11 mouse cellular contexts compared by ENCODE assay signal in genomic region chr2:132688611-132689021, GRCm38 (mm10). TPM values are rescaled to one million over a fixed set of nuclear protein-coding genes. Genes with fewer than 3 reads are reported as not detected.
DNase-seq lines count a peak whose midpoint lies in the region; ATAC-seq and TF ChIP-seq lines count a peak whose summit lies in the region.
"Had no signal": no experiment of that assay in that cellular context is flagged by ENCODE, and none has a peak within 500 bp of the region (broad histone marks: within the 10 kb centered on the region; RNA-seq: fewer than 3 reads in every experiment).

No protein-coding gene starts in this region.

- TF ChIP-seq CTCF in heart, adult 2 months (IDR thresholded peaks at IDR 0.05) = no peak
- TF ChIP-seq CTCF in thymus, adult 2 months (IDR thresholded peaks at IDR 0.05; ENCODE audit: borderline replicate concordance, control insufficient read depth, extremely low read depth, insufficient read depth, low read length, poor library complexity) = no peak

- H3K27ac ChIP-seq in heart, adult 2 months = peak overlapping the region; percentile 83
- H3K27ac ChIP-seq in heart, embryonic 11.5 days (ENCODE audit: low read depth, low read length) = no peak overlapping the region
- peak overlapping the region; percentile 81 for H3K27ac ChIP-seq in thymus, adult 2 months (ENCODE audit: control insufficient read depth, insufficient read depth, low read length)

- H3K4me1 ChIP-seq in heart, adult 2 months (ENCODE audit: control insufficient read depth, insufficient read depth, low read length) = peaks cover 3% of the 10 kb centered on the region
- H3K4me1 ChIP-seq in heart, embryonic 11.5 days (ENCODE audit: control insufficient read depth, insufficient read depth, low read length) = peaks cover 7% of the 10 kb centered on the region
- peaks cover 22% of the 10 kb centered on the region for H3K4me1 ChIP-seq in thymus, adult 2 months (replicated peaks; ENCODE audit: control insufficient read depth, insufficient read depth, low read length)

- H3K4me3 ChIP-seq in heart, adult 2 months = no peak overlapping the region
- no peak overlapping the region for H3K4me3 ChIP-seq in heart, embryonic 11.5 days (ENCODE audit: low read depth, low read length)
- H3K4me3 ChIP-seq in thymus, adult 2 months (ENCODE audit: control insufficient read depth, insufficient read depth, low read length) = no peak overlapping the region

- peaks cover 9% of the 10 kb centered on the region for H3K36me3 ChIP-seq in heart, adult 2 months (ENCODE audit: control insufficient read depth, insufficient read depth, low read length)
- H3K36me3 ChIP-seq in heart, embryonic 11.5 days (ENCODE audit: control insufficient read depth, insufficient read depth, low read length) = no peaks in the 10 kb centered on the region
- no peaks in the 10 kb centered on the region for H3K36me3 ChIP-seq in thymus, adult 2 months (ENCODE audit: control insufficient read depth, insufficient read depth, low read length)

- no peak overlapping the region for H3K4me2 ChIP-seq in heart, embryonic 11.5 days

- peak overlapping the region; percentile 43 for H3K9ac ChIP-seq in heart, adult 2 months (ENCODE audit: low read depth, low read length)
- no peak overlapping the region for H3K9ac ChIP-seq in heart, embryonic 11.5 days (ENCODE audit: low read depth, low read length)

- H3K79me2 ChIP-seq in heart, adult 2 months (replicated peaks; ENCODE audit: control insufficient read depth, insufficient read depth, low read length) = no peaks in the 10 kb centered on the region

- no peaks in the 10 kb centered on the region for H3K9me3 ChIP-seq in heart, embryonic 11.5 days (replicated peaks; ENCODE audit: control insufficient read depth, low read length)

- WGBS in heart, adult 2 months = 60% methylated on average over 7 of the region's 7 CpGs
- WGBS in heart, embryonic 11.5 days (ENCODE audit: insufficient replicate concordance) = 77% methylated on average over 7 of the region's 7 CpGs
- WGBS in thymus, adult 2 months = 31% methylated on average over 7 of the region's 7 CpGs

- no peak for TF ChIP-seq EP300 in heart, adult 2 months (IDR thresholded peaks at IDR 0.05; ENCODE audit: insufficient read depth, low read depth, low read length)

- no peak for DNase-seq in heart, adult 2 months
- no peak for DNase-seq in thymus, adult 2 months
- DNase-seq in thymus, postnatal 36 days = no peak
- DNase-seq in left cerebral cortex, postnatal 14 days (ENCODE audit: low spot score in 2 of 2) = peak; percentile 32 to 69
- DNase-seq in telencephalon, adult 2 months (ENCODE audit: low read depth, low spot score) = peak; percentile 60
- no peak for DNase-seq in natural killer cell, adult 2 months (ENCODE audit: low spot score in 2 of 2)
- DNase-seq in gastrocnemius, postnatal 25 days = no peak
- DNase-seq: cerebellum, adult 2 months; kidney, adult 9 months; thymus, postnatal 14 days had no signal

- no peak for ATAC-seq in heart, embryonic 11.5 days (replicated peaks; ENCODE audit: insufficient number of reproducible peaks, low FRiP score, low TSS enrichment)

- intact Hi-C loops in heart, adult 2 months (cut with DNase I) = loop anchor here (5.0 kb wide), 2 partner anchors 129 to 436 kb away; partner anchors contain the start of genes Mcm8, Pcna and Trmt6
- intact Hi-C loops in left cerebral cortex, postnatal 14 days (cut with DNase I) = loop anchor here (2.0 to 5.0 kb wide), 2 partner anchors 82 to 111 kb away; no protein-coding TSS in a partner anchor

- H3K27me3 ChIP-seq in heart, adult 2 months (ENCODE audit: control insufficient read depth, insufficient read depth, low read length) = no peaks in the 10 kb centered on the region
- no peaks in the 10 kb centered on the region for H3K27me3 ChIP-seq in heart, embryonic 11.5 days (ENCODE audit: control insufficient read depth, insufficient read depth, low read length)
- no peaks in the 10 kb centered on the region for H3K27me3 ChIP-seq in thymus, adult 2 months (ENCODE audit: control insufficient read depth, insufficient read depth, low read length)

- TF ChIP-seq POLR2A in heart, adult 2 months (IDR thresholded peaks at IDR 0.05; ENCODE audit: insufficient read depth, low read depth, low read length) = no peak
- TF ChIP-seq POLR2A in thymus, adult 2 months (IDR thresholded peaks at IDR 0.05; ENCODE audit: control insufficient read depth, extremely low read depth, insufficient read depth, low read length, poor library complexity) = no peak

RNA-seq across cellular contexts. Expression of gene Shld1, which starts 1.9 kb away (rescaled TPM):
- 10 to 100 TPM; 34.8 to 57.6 TPM for total RNA-seq in heart, adult 2 months (2021)
- polyA plus RNA-seq in heart, adult 2 months (2012; rRNA removed) = 37.8 and 50.5 TPM in 2 replicates
- polyA plus RNA-seq in heart, embryonic 11.5 days (2014; fragmentation: Nextera tagmentation; extraction: Ambion mirVana) = 15.3 and 18.0 TPM in 2 replicates
- polyA plus RNA-seq in thymus, adult 2 months (2012; rRNA removed) = 13.1 and 20.8 TPM in 2 replicates
- 1 to 10 TPM; 7.3 to 9.8 TPM for total RNA-seq in left cerebral cortex, postnatal 14 days (2021)
- total RNA-seq in gastrocnemius, postnatal 25 days (2021) = 1 to 10 TPM; 5.0 TPM

Comparison
In these comparisons a context has a peak if more than half of its experiments do, and no peak if none do; other contexts are left out.
1. DNase-seq: peak in left cerebral cortex, postnatal 14 days (2 of 2) and telencephalon, adult 2 months (single experiment); none in heart, adult 2 months (0 of 2), thymus, adult 2 months (single experiment), thymus, postnatal 36 days (0 of 2), natural killer cell, adult 2 months (0 of 2) and gastrocnemius, postnatal 25 days (single experiment).